Mouse (Mus musculus) cerebellum, adult 2 months (tissue): ENCODE measurements at regions not wholly inside any gene's neighbourhood (a gene's known extent, or its start where the extent isn't known, plus 50 kb on each side); places are given as distances from the start of the nearest gene placed in this dataset.

Source experiments
- DNase-seq, 2 experiments: peaks; one replicate each; pipeline ENCODE4 v3.0.0; 2021
- H3K27ac ChIP-seq: fragments of 200-500 bp; 2 replicates; pipeline ENCODE4 v1.5.1; 2012; ENCODE audit warnings: low read length, control low read depth, inconsistent platforms; ENCODE audit not compliant: insufficient read depth
- H3K27me3 ChIP-seq: fragments of 200-500 bp; 2 replicates; pipeline ENCODE4 v1.6.1; 2012; ENCODE audit warnings: inconsistent platforms, mild to moderate bottlenecking, low read length, moderate library complexity; ENCODE audit not compliant: control insufficient read depth, insufficient read depth
- H3K4me1 ChIP-seq: fragments of 200-500 bp; 2 replicates; pipeline ENCODE4 v1.6.1; 2011; ENCODE audit warnings: low read length; ENCODE audit not compliant: control insufficient read depth, insufficient read depth
- H3K4me3 ChIP-seq: fragments of 200-500 bp; replicated peaks from 2 replicates; pipeline ENCODE3; 2011; ENCODE audit warnings: mild to moderate bottlenecking, low read depth, low read length, control low read depth; ENCODE audit not compliant: insufficient read depth
- CTCF ChIP-seq: fragments of 200-500 bp; IDR thresholded peaks from 2 replicates; pipeline ENCODE4 v1.5.1; 2011; ENCODE audit warnings: low read depth, mild to moderate bottlenecking, control low read depth, low read length, moderate library complexity, borderline replicate concordance; ENCODE audit not compliant: insufficient read depth
- POLR2A ChIP-seq: fragments of 200-500 bp; IDR thresholded peaks from 2 replicates; pipeline ENCODE4 v1.6.1; 2011; ENCODE audit warnings: low read length, control low read depth, borderline replicate concordance; ENCODE audit not compliant: insufficient read depth
- WGBS: fragments of 180-500 bp; shearing (Covaris S2); methylation state at CpG from one replicate; pipeline ENCODE4 v1.1.7; 2018; 5-methylcytosine and 5-hydroxymethylcytosine counted together

DNA sequence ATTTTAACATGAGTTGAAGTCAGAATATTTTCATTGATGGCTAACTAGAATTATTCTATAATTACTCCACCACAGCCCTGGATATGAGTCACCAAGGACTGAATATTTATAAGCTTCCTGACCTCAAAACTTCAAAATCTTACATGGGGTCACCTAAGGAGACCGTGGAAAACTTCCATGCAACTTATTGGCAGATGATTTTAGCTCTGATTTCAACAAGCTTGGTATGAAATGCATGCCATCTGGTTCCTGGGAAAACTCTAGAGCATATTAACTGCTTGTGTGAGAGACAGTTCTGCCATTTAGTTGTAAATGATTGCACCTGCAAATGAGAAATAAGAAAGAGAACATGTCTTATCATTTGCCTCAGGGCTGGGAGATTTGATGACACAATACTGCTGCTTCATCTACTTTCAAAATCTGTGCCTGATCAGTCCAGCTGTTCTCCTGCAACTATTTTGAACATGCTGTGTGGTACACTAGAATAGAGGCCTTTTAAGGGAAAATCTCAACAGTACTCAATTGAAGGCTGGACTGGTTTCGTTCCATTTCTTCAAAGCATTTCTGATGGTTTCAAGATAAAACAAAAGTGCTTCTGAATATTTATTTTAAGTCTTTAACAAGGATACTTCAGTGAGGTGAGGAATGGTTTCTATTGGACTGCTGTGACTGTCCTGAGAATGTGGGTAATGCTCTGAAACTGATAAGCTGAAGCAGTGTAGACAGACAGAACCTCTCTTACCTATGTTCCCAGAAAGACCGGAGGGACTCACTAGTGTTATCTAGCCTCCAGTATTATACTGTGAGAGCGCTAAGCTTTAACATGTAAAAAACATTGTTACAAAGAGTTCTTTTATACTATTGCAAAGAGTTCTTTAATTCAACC lies 513.8 kb upstream of the Nr5a2 start:
- H3K4me1 ChIP-seq: no peaks in the 10 kb centered on the region
- H3K27me3 ChIP-seq: no peaks in the 10 kb centered on the region
- TF ChIP-seq CTCF (no peak), POLR2A (no peak)
- H3K4me3 ChIP-seq: no peak overlapping the region
- DNase-seq: peak in 1 of 2 experiments; percentile 12
- no peak overlapping the region for H3K27ac ChIP-seq
- WGBS: 72% methylated on average over 4 of the region's 4 CpGs

- WGBS: 47% methylated on average over 5 of the region's 5 CpGs
- DNase-seq: no peak
- Histone ChIP-seq H3K27me3 (no peaks in the 10 kb centered on the region), H3K4me1 (no peaks in the 10 kb centered on the region; the same call in 1 of the 2 replicates), H3K27ac (no peak overlapping the region), H3K4me3 (no peak overlapping the region)
- TF ChIP-seq CTCF (no peak), POLR2A (no peak)
Measured at GRCm38 (mm10) chr1:137464971-137465370, 504.7 kb upstream of the Nr5a2 start.

- Histone ChIP-seq H3K27me3 (no peaks in the 10 kb centered on the region), H3K4me3 (no peak overlapping the region), H3K4me1 (no peaks in the 10 kb centered on the region; the same call in 1 of the 2 replicates), H3K27ac (no peak overlapping the region)
- WGBS: 79% methylated on average over 1 of the region's 1 CpGs
- DNase-seq: no peak
- no peak for TF ChIP-seq CTCF
- no peak for TF ChIP-seq POLR2A
Measured at GRCm38 (mm10) chr1:137461189-137461588, 500.9 kb upstream of the Nr5a2 start.

- WGBS: 51% methylated on average over 7 of the region's 7 CpGs
- Histone ChIP-seq H3K4me1 (no peaks in the 10 kb centered on the region), H3K27me3 (no peaks in the 10 kb centered on the region), H3K4me3 (no peak overlapping the region), H3K27ac (no peak overlapping the region)
- DNase-seq: peak in 1 of 2 experiments; percentile 7
- TF ChIP-seq POLR2A: no peak
- no peak for TF ChIP-seq CTCF
Measured at GRCm38 (mm10) chr1:137453446-137454208, 493.4 kb upstream of the Nr5a2 start.

- DNase-seq: no peak
- H3K4me1 ChIP-seq: no peaks in the 10 kb centered on the region
- TF ChIP-seq POLR2A: no peak
- H3K27me3 ChIP-seq: no peaks in the 10 kb centered on the region
- WGBS: 78% methylated on average over 1 of the region's 1 CpGs
- no peak overlapping the region for H3K27ac ChIP-seq
- no peak overlapping the region for H3K4me3 ChIP-seq
Measured at GRCm38 (mm10) chr1:137452749-137453148, 492.5 kb upstream of the Nr5a2 start.

- TF ChIP-seq POLR2A (no peak), CTCF (no peak)
- no peaks in the 10 kb centered on the region for H3K27me3 ChIP-seq
- H3K27ac ChIP-seq: no peak overlapping the region
- H3K4me3 ChIP-seq: no peak overlapping the region
- no peak for DNase-seq
- no peaks in the 10 kb centered on the region for H3K4me1 ChIP-seq
- WGBS: 66% methylated on average over 3 of the region's 3 CpGs
Measured at GRCm38 (mm10) chr1:137446497-137446896, 486.2 kb upstream of the Nr5a2 start.

GRCm38 (mm10) chr1:137428110-137428509 lies 467.9 kb upstream of the Nr5a2 start:
- no peak for DNase-seq
- H3K27me3 ChIP-seq: no peaks in the 10 kb centered on the region
- no peak overlapping the region for H3K27ac ChIP-seq
- H3K4me3 ChIP-seq: no peak overlapping the region
- no peak for TF ChIP-seq POLR2A
- TF ChIP-seq CTCF: no peak
- 100% methylated on average over 1 of the region's 1 CpGs for WGBS
- no peaks in the 10 kb centered on the region for H3K4me1 ChIP-seq
